Mouse (Mus musculus) embryonic facial prominence, embryonic 15.5 days (tissue): ENCODE results near the gene Ppp3ca. TPM values are rescaled to one million over a fixed set of nuclear protein-coding genes. Genes with fewer than 3 reads are reported as not detected.

Experiments
- ATAC-seq: fragments of 200-750 bp; cut with Nextera tagmentation; 2 replicates; pipeline ENCODE4 v1.8.0; 2017; ENCODE audit warnings: low read depth, moderate TSS enrichment; ENCODE audit not compliant: insufficient number of reproducible peaks, low FRiP score, low TSS enrichment
- H3K27ac ChIP-seq: fragments of 300-500 bp; sonication (generic); replicated peaks from 2 replicates; pipeline ENCODE4 v1.5.1; 2015; ENCODE audit warnings: mild to moderate bottlenecking, inconsistent platforms
- H3K27me3 ChIP-seq: fragments of 300-500 bp; sonication (generic); 2 replicates; pipeline ENCODE4 v1.6.1; 2015; ENCODE audit warnings: inconsistent platforms
- H3K36me3 ChIP-seq: fragments of 300-500 bp; sonication (generic); 2 replicates; pipeline ENCODE4 v1.6.1; 2015; ENCODE audit warnings: mild to moderate bottlenecking, inconsistent platforms
- H3K4me1 ChIP-seq: fragments of 300-500 bp; sonication (generic); 2 replicates; pipeline ENCODE4 v1.6.1; 2015; ENCODE audit warnings: inconsistent platforms
- H3K4me2 ChIP-seq: fragments of 300-500 bp; sonication (generic); replicated peaks from 2 replicates; pipeline ENCODE4 v1.6.1; 2015; ENCODE audit warnings: mild to moderate bottlenecking, inconsistent platforms
- H3K4me3 ChIP-seq: fragments of 300-500 bp; sonication (generic); replicated peaks from 2 replicates; pipeline ENCODE4 v1.5.1; 2015; ENCODE audit warnings: mild to moderate bottlenecking, inconsistent platforms
- H3K9ac ChIP-seq: fragments of 300-500 bp; sonication (generic); 2 replicates; pipeline ENCODE4 v1.6.1; 2015; ENCODE audit warnings: inconsistent platforms
- H3K9me3 ChIP-seq: fragments of 300-500 bp; sonication (generic); replicated peaks from 2 replicates; pipeline ENCODE4 v1.6.1; 2016; ENCODE audit warnings: inconsistent platforms
- WGBS: fragments of 180-500 bp; shearing (Covaris S2); methylation state at CpG from one replicate; pipeline ENCODE4 v1.1.7; 2015; 5-methylcytosine and 5-hydroxymethylcytosine counted together
- polyA plus RNA-seq: library from polyadenylated mRNA; unstranded; fragments of >200 nt; fragmentation: Nextera tagmentation; extraction: Ambion mirVana; gene quantifications from 2 replicates; pipeline ENCODE4 v1.2.1, GENCODE M21; 2015

Gene Ppp3ca
- polyA plus RNA-seq, 1 experiment from 2014 or later: 82.8 TPM

- Histone ChIP-seq H3K4me3 (no peak overlapping the region), H3K27ac (no peak overlapping the region), H3K27me3 (no peaks in the 10 kb centered on the region), H3K36me3 (no peaks in the 10 kb centered on the region), H3K9me3 (no peaks in the 10 kb centered on the region), H3K4me2 (no peak overlapping the region), H3K4me1 (peaks cover 26% of the 10 kb centered on the region), H3K9ac (no peak overlapping the region)
- ATAC-seq: no peak
- WGBS: 94% methylated on average over 3 of the region's 3 CpGs
Observed at GRCm38 (mm10) chr3:136837589-136837988, 167.7 kb downstream of the Ppp3ca start.

- Histone ChIP-seq H3K4me2 (no peak overlapping the region), H3K27ac (no peak overlapping the region), H3K27me3 (no peaks in the 10 kb centered on the region), H3K9ac (no peak overlapping the region), H3K4me1 (peaks cover 2% of the 10 kb centered on the region), H3K36me3 (no peaks in the 10 kb centered on the region), H3K4me3 (no peak overlapping the region), H3K9me3 (no peaks in the 10 kb centered on the region)
- 71% methylated on average over 3 of the region's 3 CpGs for WGBS
- no peak for ATAC-seq
Observed at GRCm38 (mm10) chr3:136841282-136841681, 171.4 kb downstream of the Ppp3ca start.

- Histone ChIP-seq H3K9ac (no peak overlapping the region), H3K27ac (no peak overlapping the region), H3K9me3 (no peaks in the 10 kb centered on the region), H3K36me3 (no peaks in the 10 kb centered on the region), H3K27me3 (no peaks in the 10 kb centered on the region), H3K4me2 (no peak overlapping the region), H3K4me1 (no peaks in the 10 kb centered on the region; the same call in 1 of the 2 replicates), H3K4me3 (no peak overlapping the region)
- ATAC-seq: no peak
- WGBS: 79% methylated on average over 1 of the region's 1 CpGs
Observed at GRCm38 (mm10) chr3:136842384-136842783, 172.5 kb downstream of the Ppp3ca start.

- WGBS: 61% methylated on average over 7 of the region's 7 CpGs
- Histone ChIP-seq H3K4me3 (no peak overlapping the region), H3K9me3 (no peaks in the 10 kb centered on the region), H3K4me1 (no peaks in the 10 kb centered on the region; the same call in 1 of the 2 replicates), H3K27me3 (no peaks in the 10 kb centered on the region), H3K4me2 (no peak overlapping the region), H3K9ac (no peak overlapping the region), H3K27ac (no peak overlapping the region), H3K36me3 (no peaks in the 10 kb centered on the region)
- no peak for ATAC-seq
Observed at GRCm38 (mm10) chr3:136843811-136844491, 174.0 kb downstream of the Ppp3ca start.

GRCm38 (mm10) chr3:136849035-136849434 lies 179.1 kb downstream of the Ppp3ca start:
- H3K36me3 ChIP-seq: no peaks in the 10 kb centered on the region
- H3K4me2 ChIP-seq: no peak overlapping the region
- H3K27me3 ChIP-seq: no peaks in the 10 kb centered on the region
- no peak overlapping the region for H3K27ac ChIP-seq
- ATAC-seq: no peak
- H3K9me3 ChIP-seq: no peaks in the 10 kb centered on the region
- H3K4me3 ChIP-seq: no peak overlapping the region
- 91% methylated on average over 1 of the region's 1 CpGs for WGBS
- no peaks in the 10 kb centered on the region for H3K4me1 ChIP-seq
- no peak overlapping the region for H3K9ac ChIP-seq

- Histone ChIP-seq H3K9me3 (no peaks in the 10 kb centered on the region), H3K9ac (no peak overlapping the region), H3K27me3 (no peaks in the 10 kb centered on the region), H3K36me3 (no peaks in the 10 kb centered on the region), H3K4me1 (no peaks in the 10 kb centered on the region), H3K4me2 (no peak overlapping the region), H3K27ac (no peak overlapping the region), H3K4me3 (no peak overlapping the region)
- WGBS: 73% methylated on average over 6 of the region's 6 CpGs
- ATAC-seq: no peak
Observed at GRCm38 (mm10) chr3:136852921-136853320, 183.0 kb downstream of the Ppp3ca start.

GRCm38 (mm10) chr3:136853596-136853995 lies 183.7 kb downstream of the Ppp3ca start:
- Histone ChIP-seq H3K4me1 (no peaks in the 10 kb centered on the region), H3K27ac (no peak overlapping the region), H3K4me2 (no peak overlapping the region), H3K36me3 (no peaks in the 10 kb centered on the region), H3K9ac (no peak overlapping the region), H3K4me3 (no peak overlapping the region), H3K9me3 (no peaks in the 10 kb centered on the region), H3K27me3 (no peaks in the 10 kb centered on the region)
- no peak for ATAC-seq
- WGBS: 68% methylated on average over 4 of the region's 4 CpGs

GRCm38 (mm10) chr3:136855996-136856395 lies 186.1 kb downstream of the Ppp3ca start:
- H3K27me3 ChIP-seq: no peaks in the 10 kb centered on the region
- 76% methylated on average over 4 of the region's 4 CpGs for WGBS
- no peaks in the 10 kb centered on the region for H3K36me3 ChIP-seq

GRCm38 (mm10) chr3:136862051-136862837 lies 192.3 kb downstream of the Ppp3ca start:
- no peak overlapping the region for H3K9ac ChIP-seq
- H3K4me2 ChIP-seq: no peak overlapping the region
- H3K4me3 ChIP-seq: no peak overlapping the region
- 0 out of 2 replicates have a peak, but pooled peaks cover 5% of the 10 kb centered on the region for H3K4me1 ChIP-seq
- 76% methylated on average over 11 of the region's 11 CpGs for WGBS
- H3K27me3 ChIP-seq: no peaks in the 10 kb centered on the region
- ATAC-seq: no peak
- no peaks in the 10 kb centered on the region for H3K9me3 ChIP-seq
- no peaks in the 10 kb centered on the region for H3K36me3 ChIP-seq
- H3K27ac ChIP-seq: no peak overlapping the region

More at GRCm38 (mm10) chr3:136855996-136856395, 186.1 kb downstream of the Ppp3ca start:
- no peak overlapping the region for H3K27ac ChIP-seq
- H3K4me3 ChIP-seq: no peak overlapping the region
- no peaks in the 10 kb centered on the region for H3K9me3 ChIP-seq
- H3K9ac ChIP-seq: no peak overlapping the region
- H3K4me2 ChIP-seq: no peak overlapping the region
- no peaks in the 10 kb centered on the region for H3K4me1 ChIP-seq
- no peak for ATAC-seq

GRCm38 (mm10) chr3:136863127-136863526 lies 193.2 kb downstream of the Ppp3ca start:
- 85% methylated on average over 5 of the region's 5 CpGs for WGBS
- no peaks in the 10 kb centered on the region for H3K27me3 ChIP-seq
- H3K9ac ChIP-seq: no peak overlapping the region
- ATAC-seq: no peak
- no peaks in the 10 kb centered on the region for H3K9me3 ChIP-seq
- no peaks in the 10 kb centered on the region for H3K36me3 ChIP-seq
- H3K4me2 ChIP-seq: no peak overlapping the region
- H3K4me1 ChIP-seq: 0 out of 2 replicates have a peak, but pooled peaks cover 5% of the 10 kb centered on the region
- H3K4me3 ChIP-seq: no peak overlapping the region
- no peak overlapping the region for H3K27ac ChIP-seq

- H3K9ac ChIP-seq: no peak overlapping the region
- H3K4me1 ChIP-seq: 0 out of 2 replicates have a peak, but pooled peaks cover 5% of the 10 kb centered on the region
- H3K9me3 ChIP-seq: no peaks in the 10 kb centered on the region
- H3K36me3 ChIP-seq: no peaks in the 10 kb centered on the region
- H3K27ac ChIP-seq: no peak overlapping the region
- ATAC-seq: no peak
- no peaks in the 10 kb centered on the region for H3K27me3 ChIP-seq
- no peak overlapping the region for H3K4me2 ChIP-seq
- H3K4me3 ChIP-seq: no peak overlapping the region
Observed at GRCm38 (mm10) chr3:136864306-136864705, 194.4 kb downstream of the Ppp3ca start.
